Mouse (Mus musculus) hindbrain, embryonic 14.5 days (tissue): ENCODE measurements at regions not wholly inside any gene's neighbourhood (a gene's known extent, or its start where the extent isn't known, plus 50 kb on each side); places are given as distances from the start of the nearest gene placed in this dataset.

ENCODE experiments used
- ATAC-seq: fragments of 200-750 bp; cut with Nextera tagmentation; 2 replicates; pipeline ENCODE4 v1.8.0; 2017; ENCODE audit warnings: moderate number of reproducible peaks, mild to moderate bottlenecking, moderate TSS enrichment, moderate library complexity; ENCODE audit not compliant: low FRiP score
- DNase-seq: peaks from one replicate; pipeline ENCODE4 v3.0.0-alpha.2; 2015; ENCODE audit warnings: low spot score
- H3K27ac ChIP-seq: fragments of 300-500 bp; sonication (generic); 2 replicates; pipeline ENCODE4 v1.5.1; 2014; ENCODE audit warnings: mild to moderate bottlenecking, moderate library complexity
- H3K27me3 ChIP-seq: fragments of 300-500 bp; sonication (generic); 2 replicates; pipeline ENCODE4 v1.6.1; 2014; ENCODE audit warnings: mild to moderate bottlenecking, low read length, mixed read lengths; ENCODE audit not compliant: control insufficient read depth, insufficient read depth
- H3K36me3 ChIP-seq: fragments of 300-500 bp; sonication (generic); replicated peaks from 2 replicates; pipeline ENCODE4 v1.6.1; 2014; ENCODE audit not compliant: control insufficient read depth, insufficient read depth
- H3K4me1 ChIP-seq: fragments of 300-500 bp; sonication (generic); replicated peaks from 2 replicates; pipeline ENCODE4 v1.6.1; 2014; ENCODE audit warnings: antibody characterized with exemption, low read length, mixed read lengths; ENCODE audit not compliant: control insufficient read depth, insufficient read depth
- H3K4me2 ChIP-seq: fragments of 300-500 bp; sonication (generic); replicated peaks from 2 replicates; pipeline ENCODE4 v1.6.1; 2014; ENCODE audit warnings: mild to moderate bottlenecking, moderate library complexity
- H3K4me3 ChIP-seq: fragments of 300-500 bp; sonication (generic); replicated peaks from 2 replicates; pipeline ENCODE4 v1.5.1; 2014; ENCODE audit warnings: mild to moderate bottlenecking, low read length
- H3K9ac ChIP-seq: fragments of 300-500 bp; sonication (generic); 2 replicates; pipeline ENCODE4 v1.6.1; 2014
- H3K9me3 ChIP-seq: fragments of 300-500 bp; sonication (generic); 2 replicates; pipeline ENCODE4 v1.6.1; 2016; ENCODE audit warnings: low read length; ENCODE audit not compliant: control insufficient read depth
- WGBS: fragments of 180-500 bp; shearing (Covaris S2); extraction: QIAGEN DNeasy Blood & Tissue Kit; methylation state at CpG from one replicate; pipeline ENCODE4 v1.1.7; 2014; 5-methylcytosine and 5-hydroxymethylcytosine counted together

GRCm38 (mm10) chr1:90709761-90710160, 107.0 kb downstream of the Cops8 start:
- H3K9me3 ChIP-seq: no peaks in the 10 kb centered on the region
- H3K27me3 ChIP-seq: no peaks in the 10 kb centered on the region
- no peak overlapping the region for H3K27ac ChIP-seq
- WGBS: 85% methylated on average over 3 of the region's 3 CpGs
- DNase-seq (no peak), ATAC-seq (no peak)
- H3K4me1 ChIP-seq: no peaks in the 10 kb centered on the region
- no peak overlapping the region for H3K4me3 ChIP-seq
- H3K9ac ChIP-seq: no peak overlapping the region
- no peaks in the 10 kb centered on the region for H3K36me3 ChIP-seq
- H3K4me2 ChIP-seq: no peak overlapping the region

GRCm38 (mm10) chr1:90710566-90710965, 107.8 kb downstream of the Cops8 start:
- no peaks in the 10 kb centered on the region for H3K4me1 ChIP-seq
- H3K4me3 ChIP-seq: no peak overlapping the region
- ATAC-seq: no peak
- no peaks in the 10 kb centered on the region for H3K27me3 ChIP-seq
- H3K9me3 ChIP-seq: no peaks in the 10 kb centered on the region
- 78% methylated on average over 3 of the region's 3 CpGs for WGBS
- no peak overlapping the region for H3K4me2 ChIP-seq
- no peak for DNase-seq
- no peaks in the 10 kb centered on the region for H3K36me3 ChIP-seq
- H3K9ac ChIP-seq: no peak overlapping the region
- no peak overlapping the region for H3K27ac ChIP-seq

DNA sequence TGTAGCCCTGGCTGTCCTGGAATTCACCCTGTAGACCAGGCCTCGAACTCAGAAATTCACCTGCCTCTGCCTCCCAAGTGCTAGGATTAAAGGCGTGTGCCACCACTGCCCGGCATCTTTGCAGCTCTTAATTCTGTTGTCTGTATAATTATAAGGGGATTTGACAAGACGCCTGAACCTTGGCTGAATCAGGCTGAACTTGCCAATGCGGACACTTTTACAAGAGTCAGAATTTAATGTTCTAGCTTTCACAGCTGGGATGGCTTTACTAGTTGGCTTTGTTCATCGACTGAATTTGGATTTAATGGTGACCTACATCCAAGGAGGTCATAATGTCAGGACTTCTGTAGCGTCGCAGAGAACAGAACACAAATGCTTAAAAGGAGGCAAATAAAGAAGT, 108.3 kb downstream of the Cops8 start:
- H3K27ac ChIP-seq: no peak overlapping the region
- H3K9me3 ChIP-seq: no peaks in the 10 kb centered on the region
- no peak overlapping the region for H3K9ac ChIP-seq
- no peak for DNase-seq
- no peak overlapping the region for H3K4me2 ChIP-seq
- H3K4me3 ChIP-seq: no peak overlapping the region
- no peak for ATAC-seq
- H3K27me3 ChIP-seq: no peaks in the 10 kb centered on the region
- H3K36me3 ChIP-seq: no peaks in the 10 kb centered on the region
- H3K4me1 ChIP-seq: no peaks in the 10 kb centered on the region
- WGBS: 95% methylated on average over 8 of the region's 8 CpGs
